Mouse (Mus musculus): ENCODE measurements around the gene Epn1.
"Not testable (repeated sequence)": the region's sequence is repeated elsewhere in the genome, so short reads cannot be mapped to it uniquely, and the experiment has no call there.

The Epn1 gene

DNA sequence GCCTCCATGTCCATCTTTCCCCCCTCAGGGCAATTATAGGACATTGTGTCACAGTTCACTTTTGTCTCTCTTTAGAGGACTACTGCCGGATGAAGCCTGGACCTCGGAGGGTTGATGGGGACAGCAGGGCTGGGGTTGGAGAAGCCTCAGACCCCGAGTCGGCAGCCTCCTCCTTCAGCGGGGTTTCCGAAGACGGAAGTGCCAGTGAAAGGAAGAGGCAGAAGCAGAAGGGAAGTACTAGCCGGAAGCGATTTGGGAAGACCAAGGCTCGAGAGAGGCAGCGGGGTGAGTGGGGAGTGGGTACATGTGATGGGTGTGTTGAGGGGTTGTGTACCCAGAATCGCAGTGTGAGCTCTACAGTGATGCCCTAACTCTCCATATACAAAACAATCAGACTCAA is 20.6 kb upstream of the Epn1 start:
- no peak for DNase-seq

DNA sequence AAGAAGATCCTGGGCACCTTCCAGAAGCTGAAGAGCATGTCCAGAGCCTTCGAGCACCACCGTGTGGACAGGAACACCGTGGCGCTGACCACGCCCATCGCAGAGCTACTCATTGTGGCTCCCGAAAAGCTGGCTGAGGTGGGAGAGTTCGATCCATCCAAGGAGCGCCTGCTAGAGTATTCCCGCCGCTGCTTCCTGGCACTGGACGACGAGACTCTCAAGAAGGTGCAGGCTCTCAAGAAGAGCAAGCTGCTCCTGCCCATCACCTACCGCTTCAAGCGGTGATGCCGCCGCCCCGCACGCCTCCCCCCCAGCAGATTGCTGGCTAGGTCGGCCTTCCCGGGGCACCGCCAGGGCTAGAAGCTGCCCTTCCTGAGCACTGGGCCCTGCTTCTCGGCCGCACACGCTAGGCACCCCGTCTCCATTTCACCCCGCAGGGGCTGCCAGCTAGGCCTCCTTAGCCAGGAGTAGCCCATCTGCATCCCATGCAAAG is 19.8 kb upstream of the Epn1 start:
- peak; percentile 92 for DNase-seq

DNA sequence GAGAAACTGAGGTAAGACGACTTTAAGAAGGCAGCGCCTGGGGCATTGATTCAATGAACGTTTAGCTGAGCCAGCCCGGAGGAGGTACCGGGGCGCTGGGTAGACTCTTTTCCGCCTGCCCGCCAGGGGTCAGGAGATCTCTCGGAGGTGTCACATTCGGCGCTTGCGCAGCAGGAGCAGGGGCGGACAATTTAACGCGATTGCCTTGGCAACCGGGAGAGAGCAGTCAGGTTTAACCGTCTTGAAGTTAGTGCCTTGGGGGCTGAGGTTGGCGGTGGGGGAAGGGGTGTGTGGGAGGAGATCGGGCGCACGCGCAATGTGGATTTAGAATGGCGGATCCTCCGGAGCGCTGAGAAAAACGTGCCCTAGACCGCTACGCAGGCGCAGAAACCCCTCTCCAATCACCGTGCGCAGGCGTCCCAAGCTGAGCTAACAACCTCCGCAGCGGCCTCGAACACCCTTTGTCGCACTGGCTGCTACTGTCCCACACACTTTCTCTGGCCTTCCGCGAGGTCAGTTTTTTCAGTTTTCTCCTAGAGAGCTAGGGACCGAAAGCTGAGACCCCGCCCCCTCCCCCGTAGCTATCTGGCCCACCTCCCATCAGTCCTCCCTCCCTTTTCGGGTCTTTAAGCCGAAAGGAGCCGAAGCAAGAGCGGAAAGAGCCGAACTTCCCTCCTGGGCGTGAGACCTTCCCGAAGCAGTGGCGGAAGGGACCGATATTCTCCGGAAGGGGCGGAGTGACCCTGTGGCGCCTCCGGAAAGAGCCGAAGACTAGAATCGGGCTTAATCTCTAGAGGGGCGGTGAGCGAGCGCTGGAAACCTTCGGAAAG is 18.9 kb upstream of the Epn1 start:
- peak; percentile 99 for DNase-seq

DNA sequence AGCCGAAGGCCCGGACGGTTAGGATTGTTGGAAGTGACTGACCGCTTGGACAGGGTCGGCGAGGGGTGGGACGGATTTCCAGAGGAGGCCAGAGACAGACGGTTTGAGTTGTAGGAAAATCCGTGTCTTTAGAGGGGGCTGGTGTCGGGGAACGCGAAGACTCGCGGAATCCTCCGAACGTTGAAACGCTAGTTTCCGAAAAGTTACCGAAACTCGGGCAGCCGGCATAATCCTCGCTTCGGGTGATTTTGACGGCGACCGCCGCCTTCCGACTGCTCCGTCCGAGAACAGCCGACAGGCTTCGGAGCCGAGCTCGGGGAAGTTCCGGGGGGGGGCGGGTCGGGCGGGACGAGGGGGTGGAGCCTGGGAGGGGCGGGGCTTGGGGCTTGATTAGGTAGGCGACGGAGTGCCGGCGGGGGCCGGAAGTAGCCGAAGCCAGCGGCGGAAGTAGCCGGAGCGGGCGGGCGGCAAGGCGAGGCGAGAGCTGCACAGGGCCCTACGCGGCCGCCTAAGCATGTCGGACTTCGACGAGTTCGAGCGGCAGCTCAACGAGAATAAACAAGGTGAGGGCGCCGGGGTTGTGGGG is 18.2 kb upstream of the Epn1 start, which contains the start of gene U2af2:
TSS of gene U2af2 (plus strand) at position 370 of the 586 bp plus-strand sequence.
- DNase-seq = peak; percentile 95

DNA sequence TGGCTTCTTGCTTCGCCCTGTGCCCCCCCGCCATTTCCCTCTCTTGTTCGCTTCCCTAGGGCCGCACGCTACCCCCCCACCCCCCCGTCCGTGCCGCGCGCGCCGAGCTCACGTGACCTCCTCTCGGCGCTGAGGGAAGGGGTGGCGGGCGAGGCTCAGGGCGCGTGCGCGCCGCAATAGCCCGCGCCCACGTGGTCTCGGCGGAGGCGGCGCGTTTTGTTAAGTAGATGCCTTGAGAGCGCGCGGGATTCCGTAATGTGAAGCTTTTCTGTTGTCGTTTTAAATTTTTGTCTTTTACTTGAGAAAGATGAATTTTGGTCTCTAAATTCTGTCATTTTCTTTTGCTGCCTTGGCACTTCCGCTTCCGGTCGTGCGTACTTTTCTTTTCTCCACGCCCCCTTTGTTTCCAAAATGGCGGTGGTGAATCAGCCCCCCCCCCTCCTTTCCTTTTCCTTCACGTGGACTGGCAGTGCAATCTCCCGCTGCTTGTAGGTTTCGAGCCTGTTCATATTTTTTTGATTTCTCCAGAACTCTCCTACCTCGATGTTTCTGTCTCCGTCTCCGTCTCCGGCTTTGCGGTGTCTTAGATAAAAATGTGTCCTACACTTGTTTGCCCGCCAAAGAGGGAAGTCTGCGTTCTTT is 17.6 kb upstream of the Epn1 start:
- peak; percentile 92 for DNase-seq

DNA sequence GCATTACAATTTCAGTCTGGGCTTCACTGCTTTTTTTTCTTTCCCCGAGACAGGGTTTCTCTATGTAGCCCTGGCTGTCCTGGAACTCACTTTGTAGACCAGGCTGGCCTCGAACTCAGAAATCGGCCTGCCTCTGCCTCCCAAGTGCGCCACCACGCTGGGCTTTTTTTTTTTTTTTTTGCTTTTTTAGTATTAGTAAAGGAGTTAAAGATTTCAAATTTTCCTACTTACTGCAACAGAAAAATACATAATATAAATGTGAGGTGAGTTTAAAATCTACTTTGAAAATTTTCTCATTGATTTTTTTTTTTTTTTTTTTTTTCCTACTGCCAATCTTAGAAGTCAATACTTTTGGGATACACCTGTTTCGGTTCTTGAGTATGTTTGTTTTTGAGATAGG is 15.1 kb upstream of the Epn1 start:
- DNase-seq = no peak

DNA sequence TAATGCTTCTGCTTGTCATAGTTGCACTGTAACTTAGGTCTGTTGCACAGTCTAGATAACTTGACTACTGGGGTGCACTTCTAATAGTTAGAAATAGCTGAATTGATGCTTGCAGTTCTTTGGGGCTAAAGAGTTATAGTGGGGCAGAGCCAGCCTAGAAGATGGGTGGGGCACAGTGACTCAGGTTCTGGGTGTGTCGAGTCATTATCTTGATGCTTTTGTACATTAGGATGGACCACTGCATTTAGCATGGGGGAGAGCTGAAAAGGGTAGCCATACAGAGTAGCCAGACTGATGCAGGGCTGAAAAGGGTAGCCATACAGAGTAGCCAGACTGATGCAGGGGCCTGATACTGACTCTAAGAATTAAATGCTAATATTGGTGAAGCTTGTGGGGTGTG is 6.4 kb upstream of the Epn1 start:
- DNase-seq = no peak

DNA sequence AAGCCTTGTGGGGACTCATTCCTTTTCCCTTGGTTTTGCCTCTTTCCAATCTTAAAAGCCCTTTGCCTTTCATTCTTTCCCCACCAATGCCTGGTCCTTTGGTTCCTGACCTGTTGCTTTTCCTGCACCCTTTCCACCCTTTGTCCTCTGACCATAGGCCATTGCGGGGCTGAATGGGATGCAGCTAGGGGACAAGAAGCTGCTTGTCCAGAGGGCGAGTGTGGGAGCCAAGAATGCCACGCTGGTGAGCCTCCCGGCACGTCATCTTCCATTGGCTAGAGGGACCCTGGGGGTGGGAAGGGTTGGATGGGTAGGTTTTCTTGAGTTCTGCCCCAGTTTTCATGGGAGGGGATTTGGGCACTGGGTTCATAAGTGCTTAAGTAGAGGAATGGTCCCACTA is 5.1 kb upstream of the Epn1 start:
- no peak for DNase-seq

DNA sequence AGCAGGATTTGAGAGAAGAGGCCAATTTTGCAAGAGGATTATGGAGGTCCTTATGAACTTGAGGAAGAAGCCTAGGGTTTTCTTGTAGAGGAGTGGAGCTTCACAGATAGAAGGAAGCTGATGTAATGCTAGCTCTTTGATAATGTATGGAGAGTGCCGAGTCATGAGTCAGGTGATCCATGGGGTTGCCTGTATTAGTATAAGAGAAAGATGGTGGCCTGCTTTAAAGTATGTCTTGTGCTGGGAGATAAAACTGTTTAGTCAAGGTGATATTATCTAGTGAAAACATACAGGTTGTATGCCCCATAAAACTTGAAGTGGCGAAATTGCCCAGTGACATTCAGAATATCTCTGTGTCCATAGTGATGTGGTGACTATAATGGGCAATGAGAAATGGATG is 3.1 kb upstream of the Epn1 start:
- DNase-seq = no peak

DNA sequence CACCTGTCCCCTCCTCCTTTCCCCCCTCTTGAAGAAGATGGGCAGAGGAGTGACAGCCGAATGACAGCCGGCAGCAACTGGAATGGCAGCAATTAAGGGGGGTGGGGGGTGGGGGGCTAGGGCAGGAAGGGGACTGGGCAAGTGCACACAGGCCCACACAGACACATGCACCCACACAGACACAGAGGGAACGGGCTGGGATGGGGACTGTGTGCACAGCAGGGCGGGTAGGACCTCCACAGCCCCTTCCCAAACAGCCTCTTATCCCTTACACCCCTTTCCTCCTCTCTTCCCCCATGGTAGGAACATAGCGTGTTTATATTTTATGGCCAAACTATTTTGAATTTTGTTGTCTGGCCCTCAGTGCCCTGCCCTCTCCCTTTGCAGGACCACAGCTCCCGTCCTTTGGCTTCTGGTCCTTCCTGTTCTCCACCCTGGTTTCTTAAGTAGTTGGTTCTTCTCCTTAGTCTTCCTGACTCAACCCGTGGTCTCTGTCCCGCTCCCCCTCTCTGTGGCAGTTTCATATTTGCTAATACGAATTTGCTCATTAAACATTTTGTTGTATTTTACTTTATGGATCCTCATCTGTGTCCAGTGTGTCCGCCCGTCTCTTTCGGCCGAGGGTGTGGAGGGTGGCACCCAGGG is 548 bp upstream of the Epn1 start:
- not testable (repeated sequence) for DNase-seq

DNA sequence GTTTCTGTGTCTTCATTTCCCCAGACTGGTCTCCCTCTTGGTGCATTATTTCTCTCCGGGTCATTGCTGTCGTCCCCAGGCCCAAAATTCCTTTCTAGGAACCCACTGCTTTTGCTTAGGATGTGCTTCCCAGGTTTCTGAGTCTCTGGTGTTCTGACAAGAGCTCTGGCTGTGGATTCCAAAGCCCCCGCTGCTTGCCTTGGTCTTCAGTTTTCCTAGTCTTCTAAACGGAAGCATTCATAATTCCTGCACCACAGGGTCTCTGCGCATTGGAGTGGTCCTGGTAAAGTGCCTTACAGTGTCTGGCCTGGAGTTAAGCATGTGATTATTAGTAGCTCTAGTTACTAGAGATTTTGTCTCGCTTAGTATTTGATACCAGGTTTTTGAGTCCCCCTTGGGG is 780 bp downstream of the Epn1 start:
- DNase-seq = peak; percentile 18

DNA sequence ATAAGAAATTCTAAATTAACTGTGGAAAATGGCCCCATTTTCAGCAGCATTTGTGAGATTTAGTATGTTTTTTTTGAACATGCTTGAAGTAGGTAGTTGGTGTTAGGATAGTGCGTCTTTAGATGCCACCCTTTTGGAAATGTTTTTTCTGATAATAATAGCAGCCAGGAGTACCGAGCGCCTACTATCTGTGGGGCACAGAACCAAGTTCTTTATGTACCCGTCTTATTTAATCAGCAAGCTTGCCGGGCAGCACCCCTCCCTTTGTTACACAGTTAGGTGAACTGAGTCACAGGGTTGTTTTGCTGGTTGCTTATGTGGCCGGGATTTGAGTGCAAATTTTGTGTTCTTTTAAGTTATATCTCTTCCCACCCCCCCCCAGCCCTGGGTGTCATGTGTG is 1.2 kb downstream of the Epn1 start:
- no peak for DNase-seq

DNA sequence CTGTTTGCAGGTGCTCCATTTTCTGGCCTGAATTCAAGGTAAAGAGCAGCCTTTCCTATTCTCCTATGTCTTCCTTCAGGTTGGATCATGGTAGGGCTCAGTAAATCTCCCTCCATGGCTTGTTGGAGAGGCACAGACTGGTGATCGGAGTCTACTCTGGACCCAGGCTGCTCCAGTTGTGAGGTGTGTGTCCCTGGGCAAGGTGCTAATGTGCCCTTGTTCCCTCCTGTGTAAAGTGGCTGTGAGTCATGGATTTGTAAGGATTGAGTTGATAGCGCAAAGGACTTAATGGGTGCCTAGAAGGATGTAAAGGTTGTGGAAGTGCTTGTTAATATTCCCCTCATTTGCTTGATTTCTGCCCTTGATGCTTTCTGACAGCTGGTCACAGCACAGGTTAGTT is 1.9 kb downstream of the Epn1 start:
- no peak for DNase-seq

DNA sequence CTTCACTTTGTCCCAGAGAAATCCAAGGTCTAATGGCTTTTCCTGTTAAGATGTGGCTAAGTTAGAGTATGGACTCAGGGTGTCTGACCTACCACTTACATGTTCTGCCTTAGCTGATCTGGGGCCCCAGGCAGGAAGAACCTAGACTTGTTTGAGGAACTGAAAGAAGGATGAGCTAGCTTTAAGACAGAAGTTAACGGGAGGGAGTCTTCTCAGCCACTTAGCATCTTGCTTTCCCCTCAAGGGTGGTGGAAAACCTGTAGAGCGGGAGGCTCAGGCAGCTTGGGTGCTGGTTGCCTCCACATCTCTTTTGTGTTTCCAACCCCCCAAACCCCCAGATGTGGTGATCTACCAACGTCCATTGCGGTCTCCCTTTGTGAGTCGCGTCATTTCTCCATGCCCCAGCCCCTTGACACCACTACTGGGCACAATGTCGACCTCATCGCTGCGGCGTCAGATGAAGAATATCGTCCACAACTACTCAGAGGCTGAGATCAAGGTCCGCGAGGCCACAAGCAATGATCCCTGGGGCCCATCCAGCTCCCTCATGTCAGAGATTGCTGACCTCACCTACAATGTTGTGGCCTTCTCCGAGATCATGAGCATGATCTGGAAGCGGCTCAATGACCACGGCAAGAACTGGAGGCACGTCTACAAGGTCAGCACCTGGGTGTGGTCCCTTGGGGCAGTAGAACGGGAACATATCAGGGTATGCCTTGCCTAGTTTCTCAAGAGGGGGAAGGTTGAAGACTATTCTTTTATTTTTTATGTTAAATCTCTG is 3.5 kb downstream of the Epn1 start:
- DNase-seq = no peak

DNA sequence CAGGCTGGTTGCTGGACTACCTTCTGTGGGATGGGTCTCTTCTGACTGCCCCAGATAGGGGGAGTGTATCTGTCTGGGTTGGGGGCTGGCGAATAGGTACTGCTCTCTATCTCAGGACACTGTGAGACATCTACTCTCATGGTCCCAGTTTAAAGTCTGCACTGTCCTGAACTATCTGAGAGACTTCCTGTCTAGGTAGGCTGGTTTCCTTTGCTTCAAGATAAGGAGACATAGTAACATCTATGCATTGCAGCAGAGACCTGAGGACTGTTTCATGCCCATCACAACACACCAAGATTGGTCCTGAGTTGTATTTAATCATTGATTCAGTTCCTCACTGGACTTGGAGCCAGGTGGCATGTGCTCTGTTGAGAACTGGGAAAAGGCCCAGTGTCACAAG is 5.5 kb downstream of the Epn1 start:
- DNase-seq = no peak

DNA sequence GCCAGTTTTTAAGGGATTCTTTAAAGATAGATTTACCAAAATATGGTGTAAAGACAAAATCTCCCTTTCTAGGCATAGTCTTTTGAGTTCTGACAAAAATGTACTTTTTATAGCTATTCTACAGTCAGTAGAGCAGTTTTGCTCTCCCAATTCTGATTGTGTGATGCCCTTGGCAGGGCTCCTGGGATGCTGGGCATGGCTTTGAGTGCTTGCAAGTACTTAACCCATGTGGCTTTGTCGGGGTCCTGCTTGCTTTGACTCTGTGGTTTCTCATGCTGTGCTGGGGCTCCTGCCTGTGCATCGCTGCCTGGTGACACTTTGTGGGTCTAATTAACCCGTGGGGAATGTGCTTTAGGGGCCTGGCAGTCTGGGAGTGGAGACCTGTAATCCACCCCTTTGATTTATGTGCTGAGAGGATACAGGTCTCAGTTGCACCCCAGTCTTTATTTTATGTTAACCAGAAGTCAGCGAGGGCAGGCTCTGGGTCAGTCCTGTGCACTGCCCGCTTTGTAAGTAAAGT is 6.9 kb downstream of the Epn1 start:
- DNase-seq = no peak

DNA sequence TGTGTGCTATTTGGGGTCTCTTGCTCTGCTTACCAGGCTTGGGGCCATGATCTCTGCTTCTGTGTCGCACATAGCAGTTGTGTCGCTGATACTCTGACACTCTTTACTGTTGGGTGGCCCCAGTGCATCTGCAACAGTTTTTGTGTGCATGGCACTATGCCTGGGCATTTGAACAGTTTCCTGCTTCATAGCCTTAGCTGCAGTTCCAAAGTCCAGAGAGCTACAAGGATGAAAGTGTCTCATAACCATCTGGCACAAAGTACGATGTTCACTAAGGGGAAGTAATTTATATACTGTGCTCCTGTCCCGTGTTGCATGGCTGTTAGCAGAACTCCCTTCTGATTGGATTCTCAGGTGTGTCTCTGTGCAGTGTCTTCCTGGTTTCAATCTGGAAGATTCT is 7.9 kb downstream of the Epn1 start:
- no peak for DNase-seq

DNA sequence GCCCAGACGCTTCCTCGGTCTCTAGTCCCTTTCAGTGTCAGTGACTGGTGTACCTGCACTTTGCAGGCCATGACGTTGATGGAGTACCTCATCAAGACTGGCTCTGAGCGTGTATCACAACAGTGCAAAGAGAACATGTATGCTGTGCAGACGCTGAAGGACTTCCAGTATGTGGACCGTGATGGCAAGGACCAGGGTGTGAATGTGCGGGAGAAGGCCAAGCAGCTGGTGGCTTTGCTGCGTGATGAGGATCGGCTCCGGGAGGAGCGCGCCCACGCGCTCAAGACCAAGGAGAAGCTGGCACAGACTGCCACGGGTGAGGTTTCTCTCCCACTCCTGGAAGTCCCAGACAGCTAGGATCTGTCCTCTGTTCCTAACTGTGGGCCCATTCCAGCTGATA is 9.8 kb downstream of the Epn1 start:
- no peak for DNase-seq

DNA sequence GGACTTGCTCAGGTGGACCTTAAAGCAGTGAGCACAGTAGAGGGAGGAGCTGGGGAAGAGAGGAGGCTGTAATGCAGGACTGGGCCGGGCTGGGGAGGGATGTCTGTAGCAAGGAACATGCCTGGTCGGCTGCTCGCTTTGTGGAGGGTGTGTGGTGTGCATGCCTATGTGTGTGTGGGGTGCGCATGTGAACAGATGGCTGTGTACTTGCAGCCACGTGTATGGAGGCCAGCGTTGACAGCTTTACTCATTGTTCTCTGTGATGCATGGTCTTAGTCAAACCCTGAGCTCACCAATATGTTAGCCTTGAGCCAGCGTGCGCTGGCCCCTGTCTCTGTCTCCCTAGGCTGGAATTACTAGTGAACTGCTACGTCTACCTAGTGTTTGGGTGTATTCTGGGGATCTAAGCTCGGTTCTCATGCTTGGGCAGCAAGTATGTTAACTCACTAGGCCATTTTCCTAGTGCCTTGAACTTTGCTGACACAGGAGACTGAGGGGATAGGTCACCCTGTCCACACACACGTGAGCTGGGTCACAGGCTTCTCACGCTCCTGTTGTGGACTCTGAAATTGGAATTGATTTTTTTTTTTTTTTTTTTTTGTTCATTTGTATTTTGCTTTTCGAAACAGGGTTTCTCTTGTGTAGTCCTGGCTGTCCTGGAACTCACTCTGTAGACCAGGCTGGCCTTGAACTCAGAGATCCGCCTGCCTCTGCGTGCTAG is 11.1 kb downstream of the Epn1 start:
- no peak for DNase-seq

DNA sequence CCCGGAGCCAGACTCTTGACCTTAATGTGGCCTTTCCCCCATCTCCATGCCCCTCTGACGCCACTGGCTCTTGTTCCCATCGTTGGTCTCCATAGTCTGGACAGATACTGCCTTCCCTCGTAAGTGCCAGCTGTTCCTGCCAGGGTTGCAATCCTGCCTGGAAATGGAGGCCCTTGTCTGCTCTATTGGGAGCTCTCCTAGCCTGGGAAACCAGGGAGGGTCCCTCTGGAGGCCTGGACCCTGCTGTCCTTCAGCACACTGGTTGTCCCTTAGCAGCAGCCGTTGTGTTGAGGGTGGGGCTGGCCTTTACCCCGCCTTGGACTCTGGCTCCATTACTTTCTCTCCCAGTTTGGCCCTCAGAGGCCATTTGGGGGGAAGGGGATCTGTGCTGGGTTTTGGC is 12.3 kb downstream of the Epn1 start:
- DNase-seq = no peak

DNA sequence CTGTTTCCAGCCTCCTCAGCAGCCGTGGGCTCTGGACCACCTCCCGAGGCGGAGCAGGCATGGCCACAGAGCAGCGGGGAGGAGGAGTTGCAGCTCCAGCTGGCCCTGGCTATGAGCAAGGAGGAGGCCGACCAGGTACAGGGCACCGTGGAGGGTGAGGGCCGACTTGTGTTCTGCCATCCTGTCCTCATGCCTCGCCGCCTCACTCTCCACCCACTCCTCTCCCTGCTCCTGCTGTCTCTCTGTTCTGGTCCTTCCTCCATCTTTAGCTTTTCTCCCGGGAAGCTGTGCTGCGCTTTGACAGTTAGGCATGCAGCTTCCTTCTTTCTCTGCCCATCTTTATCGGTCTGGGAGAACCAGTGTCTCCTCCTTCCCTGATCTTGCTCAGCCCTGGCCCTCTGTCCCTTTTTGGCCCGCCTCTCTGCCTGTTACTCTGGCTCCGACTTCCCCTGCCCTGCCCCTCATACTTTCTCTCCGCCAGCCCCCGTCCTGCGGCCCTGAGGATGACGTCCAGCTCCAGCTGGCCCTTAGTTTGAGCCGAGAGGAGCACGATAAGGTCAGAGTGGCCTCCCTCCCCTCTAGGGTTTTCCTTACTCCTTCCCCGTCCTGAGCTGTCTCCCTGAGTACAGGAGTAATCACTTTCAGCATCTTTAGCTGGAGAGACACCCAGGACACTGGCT is 12.9 kb downstream of the Epn1 start:
- no peak for DNase-seq
